Mouse (Mus musculus): ENCODE data around the gene Slc45a2. TPM values are rescaled to one million over a fixed set of nuclear protein-coding genes. Genes with fewer than 3 reads are reported as not detected.

Slc45a2 gene
- polyA plus RNA-seq, 1 experiment = not detected

DNA sequence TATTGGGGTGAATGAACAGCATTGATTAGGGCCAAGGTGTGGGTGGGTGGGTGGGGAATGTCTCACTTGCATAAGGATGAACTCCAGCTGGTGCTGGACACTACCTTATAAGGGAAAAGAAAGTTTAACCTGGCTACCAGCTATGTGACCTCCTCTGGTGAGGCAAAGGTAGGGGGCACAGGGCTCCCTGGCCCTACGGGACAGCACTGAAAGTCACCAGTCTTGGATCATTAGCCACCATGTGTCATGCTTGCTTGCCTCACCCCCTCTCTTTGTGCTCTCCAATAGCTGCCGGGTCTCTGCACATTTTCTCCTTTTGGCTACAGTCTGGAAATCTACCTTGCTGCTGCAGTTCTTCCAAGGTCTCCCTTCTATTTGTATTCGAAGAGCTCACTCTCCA, 29.7 kb downstream of the Slc45a2 start:
- Histone ChIP-seq H3K4me3 (ENCODE audit: insufficient read depth, low read depth, low read length) (no peak overlapping the region), H3K27ac (ENCODE audit: insufficient read depth, low read depth, low read length) (no peak overlapping the region), H3K4me1 (ENCODE audit: control insufficient read depth, insufficient read depth, low read length) (peaks cover 5% of the 10 kb centered on the region)
- WGBS = 84% methylated on average over 3 of the region's 3 CpGs
- TF ChIP-seq POLR2A (IDR thresholded peaks at IDR 0.05; ENCODE audit: insufficient read depth, low read depth, low read length) (no peak), CTCF (IDR thresholded peaks at IDR 0.05; ENCODE audit: insufficient read depth, low read depth, low read length) (no peak)

DNA sequence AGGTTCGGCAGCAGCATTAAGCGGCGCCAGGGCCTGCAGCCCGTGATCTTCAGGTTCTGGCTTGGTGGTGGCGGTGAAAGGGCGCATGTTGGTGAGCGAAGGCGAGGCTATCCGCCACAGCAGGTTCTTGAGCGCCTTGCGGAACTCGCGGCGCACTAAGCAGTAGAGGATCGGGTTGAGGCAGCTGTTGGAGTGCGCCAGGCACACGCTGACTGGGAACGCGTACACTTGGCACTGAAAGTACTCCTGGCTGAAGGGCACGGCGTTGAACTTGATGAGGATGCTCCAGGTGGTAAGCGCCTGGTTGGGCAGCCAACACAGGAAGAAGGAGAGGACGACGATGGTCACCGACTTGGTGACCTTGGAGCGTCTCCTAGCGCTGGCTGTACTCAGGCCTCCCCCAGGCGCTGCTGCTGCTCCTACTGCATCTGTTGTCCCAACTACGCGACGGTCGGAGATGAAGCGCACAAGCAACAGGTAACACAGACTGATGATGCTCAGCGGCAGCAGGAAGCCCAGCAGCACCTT, 35.5 kb downstream of the Slc45a2 start:
- 5% methylated on average over 34 of the region's 34 CpGs for WGBS
- Histone ChIP-seq H3K4me1 (ENCODE audit: control insufficient read depth, insufficient read depth, low read length) (peaks cover 20% of the 10 kb centered on the region), H3K4me3 (ENCODE audit: insufficient read depth, low read depth, low read length) (peak overlapping the region; percentile 27; the same call in 1 of the 2 replicates), H3K27ac (ENCODE audit: insufficient read depth, low read depth, low read length) (no peak overlapping the region)
- TF ChIP-seq POLR2A (IDR thresholded peaks at IDR 0.05; ENCODE audit: insufficient read depth, low read depth, low read length) = no peak

DNA sequence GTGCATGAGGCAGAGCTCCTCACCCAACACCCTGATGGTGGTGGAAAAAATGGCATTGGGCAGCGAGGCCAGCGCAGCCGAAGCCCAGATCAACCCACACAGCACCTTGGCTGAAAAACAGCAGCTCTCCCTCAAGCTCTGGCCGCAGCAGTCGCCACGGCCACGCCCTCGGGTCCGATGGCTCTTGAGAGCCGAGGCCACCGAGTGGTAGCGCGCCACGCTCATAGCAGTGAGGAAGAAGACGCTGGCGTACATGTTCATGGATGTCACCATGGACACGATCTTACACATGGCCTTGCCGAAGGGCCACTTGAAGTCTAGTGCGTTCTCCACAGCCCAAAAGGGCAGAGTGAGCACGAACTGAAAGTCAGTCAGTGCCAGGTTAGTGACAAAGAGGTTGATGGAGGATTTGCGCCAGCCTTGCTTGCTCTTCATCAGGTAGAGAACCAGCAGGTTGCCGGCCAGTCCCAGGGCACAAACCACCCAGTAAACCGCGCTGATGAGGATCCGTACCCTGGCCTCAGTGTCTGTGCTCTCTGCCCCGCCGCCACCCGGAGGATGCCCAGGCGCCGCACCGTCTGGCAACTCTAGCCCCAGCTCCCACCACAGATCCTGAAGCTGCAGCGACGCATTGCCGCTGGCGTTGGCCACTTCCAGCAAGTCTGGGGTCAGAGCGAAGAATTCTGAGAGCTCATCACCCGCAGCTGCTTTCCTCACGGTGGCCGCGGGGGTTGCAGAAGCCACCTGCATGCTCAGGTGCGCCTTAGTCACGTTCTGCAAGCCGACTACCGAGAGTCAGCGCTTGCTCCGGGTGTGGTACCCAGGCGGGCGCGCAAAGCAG, 36.2 kb downstream of the Slc45a2 start:
- Histone ChIP-seq H3K4me1 (ENCODE audit: control insufficient read depth, insufficient read depth, low read length) (peaks cover 20% of the 10 kb centered on the region), H3K4me3 (ENCODE audit: insufficient read depth, low read depth, low read length) (peak overlapping the region; percentile 27), H3K27ac (ENCODE audit: insufficient read depth, low read depth, low read length) (no peak overlapping the region)
- TF ChIP-seq CTCF (IDR thresholded peaks at IDR 0.05; ENCODE audit: insufficient read depth, low read depth, low read length) (no peak), POLR2A (IDR thresholded peaks at IDR 0.05; ENCODE audit: insufficient read depth, low read depth, low read length) (no peak)
- WGBS = 2% methylated on average over 49 of the region's 49 CpGs

DNA sequence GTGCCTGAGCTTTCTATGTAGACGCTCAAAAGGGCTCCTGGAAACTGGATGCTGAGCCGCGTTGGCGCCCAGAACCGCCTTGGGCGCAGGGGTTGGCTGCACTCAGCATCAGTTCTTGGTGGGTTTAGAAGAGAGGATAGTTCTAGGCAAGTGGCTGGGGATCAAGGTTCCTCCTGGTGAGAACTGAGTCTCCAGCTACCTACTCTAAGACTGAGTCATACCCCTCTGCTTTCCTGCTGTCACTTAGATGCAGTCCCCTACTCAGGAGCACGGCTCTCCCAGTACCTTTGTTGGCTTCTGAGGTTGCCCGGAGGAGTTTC, 36.8 kb downstream of the Slc45a2 start:
- peak overlapping the region; percentile 31 for H3K4me3 ChIP-seq (ENCODE audit: insufficient read depth, low read depth, low read length)
- WGBS = 2% methylated on average over 8 of the region's 8 CpGs
- H3K4me1 ChIP-seq (ENCODE audit: control insufficient read depth, insufficient read depth, low read length) = peaks cover 20% of the 10 kb centered on the region
- no peak overlapping the region for H3K27ac ChIP-seq (ENCODE audit: insufficient read depth, low read depth, low read length)
- no peak for TF ChIP-seq CTCF (IDR thresholded peaks at IDR 0.05; ENCODE audit: insufficient read depth, low read depth, low read length)
- TF ChIP-seq POLR2A (IDR thresholded peaks at IDR 0.05; ENCODE audit: insufficient read depth, low read depth, low read length) = no peak

DNA sequence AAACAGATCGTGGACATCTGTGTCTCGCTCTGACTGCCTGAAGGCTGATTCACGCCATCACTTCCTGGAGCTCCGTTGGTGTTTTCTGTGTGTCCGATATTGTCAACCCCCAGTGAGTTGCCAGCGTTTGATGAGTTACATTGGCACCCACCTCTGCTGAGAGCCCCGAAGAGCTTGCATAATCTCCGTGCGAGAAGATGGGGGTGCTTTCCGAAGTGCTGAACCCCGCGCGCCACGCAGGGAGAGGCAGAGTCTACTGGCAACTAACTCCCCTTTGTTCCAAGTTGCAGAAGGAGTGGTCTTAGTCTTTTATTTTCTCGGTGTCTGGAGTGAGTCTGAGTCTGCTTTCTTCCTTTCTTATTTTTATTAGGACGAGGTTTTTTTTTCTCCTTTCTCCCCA, 37.2 kb downstream of the Slc45a2 start, which contains the start of gene Rxfp3:
Gene Rxfp3, minus strand, starts transcription at position 281 of the 400 bp plus-strand sequence.
- H3K4me1 ChIP-seq (ENCODE audit: control insufficient read depth, insufficient read depth, low read length) = peaks cover 20% of the 10 kb centered on the region
- H3K4me3 ChIP-seq (ENCODE audit: insufficient read depth, low read depth, low read length) = peak within 1 kb of the TSS; percentile 31
- no peak within 1 kb of the TSS for H3K27ac ChIP-seq (ENCODE audit: insufficient read depth, low read depth, low read length)
- WGBS = 2% methylated on average over 16 of the region's 16 CpGs
- no peak for TF ChIP-seq CTCF (IDR thresholded peaks at IDR 0.05; ENCODE audit: insufficient read depth, low read depth, low read length)
- no peak for TF ChIP-seq POLR2A (IDR thresholded peaks at IDR 0.05; ENCODE audit: insufficient read depth, low read depth, low read length)

DNA sequence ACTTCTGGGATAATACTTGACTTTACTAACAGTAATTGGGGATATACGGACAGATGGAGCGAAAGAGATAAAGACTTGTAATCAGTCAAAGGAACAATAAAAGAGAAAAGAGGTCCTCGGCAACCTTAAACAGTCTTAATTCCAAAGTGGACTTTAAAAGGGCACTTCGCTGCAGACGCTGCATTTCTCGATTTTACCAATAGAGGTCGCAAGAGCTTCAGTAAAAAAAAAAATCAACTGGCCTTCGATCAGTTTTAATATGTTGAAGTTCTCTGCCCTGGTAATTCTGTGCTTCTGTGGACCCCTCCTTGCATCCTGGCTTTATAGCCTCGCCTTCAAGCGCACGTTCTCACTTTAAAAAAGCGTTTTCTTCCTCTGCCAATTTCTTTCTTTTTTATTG, 38.0 kb downstream of the Slc45a2 start:
- Histone ChIP-seq H3K4me3 (ENCODE audit: insufficient read depth, low read depth, low read length) (no peak overlapping the region), H3K4me1 (ENCODE audit: control insufficient read depth, insufficient read depth, low read length) (peaks cover 20% of the 10 kb centered on the region), H3K27ac (ENCODE audit: insufficient read depth, low read depth, low read length) (no peak overlapping the region)
- WGBS = 2% methylated on average over 12 of the region's 12 CpGs
- TF ChIP-seq POLR2A (IDR thresholded peaks at IDR 0.05; ENCODE audit: insufficient read depth, low read depth, low read length) = no peak
- no peak for TF ChIP-seq CTCF (IDR thresholded peaks at IDR 0.05; ENCODE audit: insufficient read depth, low read depth, low read length)

DNA sequence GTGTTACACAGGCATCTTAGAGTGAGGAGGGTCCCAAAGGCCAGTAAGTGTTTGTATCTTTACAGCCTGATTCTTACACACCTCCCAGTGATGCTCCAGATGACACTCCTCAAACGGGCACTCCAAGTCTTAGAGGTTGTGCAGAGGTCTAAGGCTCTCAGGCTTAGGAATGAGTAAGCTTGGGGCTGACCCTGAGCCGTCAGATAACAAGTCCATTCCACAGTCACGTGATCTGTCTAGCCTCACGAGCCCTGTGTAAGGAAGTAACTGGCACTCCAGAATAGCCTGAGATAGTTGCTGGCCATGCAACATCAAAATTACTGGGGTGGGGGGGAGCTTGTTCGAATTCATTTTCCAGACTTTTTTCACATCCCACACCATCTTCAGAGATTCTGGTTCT, 39.5 kb downstream of the Slc45a2 start:
- no peak overlapping the region for H3K27ac ChIP-seq (ENCODE audit: insufficient read depth, low read depth, low read length)
- peaks cover 20% of the 10 kb centered on the region for H3K4me1 ChIP-seq (ENCODE audit: control insufficient read depth, insufficient read depth, low read length)
- H3K4me3 ChIP-seq (ENCODE audit: insufficient read depth, low read depth, low read length) = no peak overlapping the region
- WGBS = 79% methylated on average over 5 of the region's 5 CpGs
- TF ChIP-seq CTCF (IDR thresholded peaks at IDR 0.05; ENCODE audit: insufficient read depth, low read depth, low read length) (no peak), POLR2A (IDR thresholded peaks at IDR 0.05; ENCODE audit: insufficient read depth, low read depth, low read length) (no peak)

DNA sequence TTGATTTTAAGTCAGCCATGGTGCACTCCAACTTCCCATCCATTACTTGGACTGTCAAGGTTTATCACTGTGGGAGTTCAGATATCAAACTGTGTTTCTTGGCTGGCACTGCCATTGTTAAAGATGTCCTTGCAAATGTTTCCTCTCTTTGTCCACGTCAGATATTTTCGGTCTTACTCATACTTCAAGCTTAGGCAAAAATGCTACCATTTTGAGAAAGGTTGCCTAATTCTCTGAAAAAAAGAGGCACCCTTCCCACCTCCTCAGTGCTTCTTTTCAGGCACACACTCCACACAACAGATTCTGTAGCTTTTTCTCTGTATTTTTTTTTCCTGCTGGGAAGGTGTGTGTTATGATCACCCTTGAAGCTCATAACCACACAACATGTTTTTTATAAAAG, 40.7 kb downstream of the Slc45a2 start:
- 95% methylated on average over 2 of the region's 2 CpGs for WGBS
- Histone ChIP-seq H3K27ac (ENCODE audit: insufficient read depth, low read depth, low read length) (no peak overlapping the region), H3K4me3 (ENCODE audit: insufficient read depth, low read depth, low read length) (no peak overlapping the region), H3K4me1 (ENCODE audit: control insufficient read depth, insufficient read depth, low read length) (peaks cover 14% of the 10 kb centered on the region)
- TF ChIP-seq POLR2A (IDR thresholded peaks at IDR 0.05; ENCODE audit: insufficient read depth, low read depth, low read length) (no peak), CTCF (IDR thresholded peaks at IDR 0.05; ENCODE audit: insufficient read depth, low read depth, low read length) (no peak)

DNA sequence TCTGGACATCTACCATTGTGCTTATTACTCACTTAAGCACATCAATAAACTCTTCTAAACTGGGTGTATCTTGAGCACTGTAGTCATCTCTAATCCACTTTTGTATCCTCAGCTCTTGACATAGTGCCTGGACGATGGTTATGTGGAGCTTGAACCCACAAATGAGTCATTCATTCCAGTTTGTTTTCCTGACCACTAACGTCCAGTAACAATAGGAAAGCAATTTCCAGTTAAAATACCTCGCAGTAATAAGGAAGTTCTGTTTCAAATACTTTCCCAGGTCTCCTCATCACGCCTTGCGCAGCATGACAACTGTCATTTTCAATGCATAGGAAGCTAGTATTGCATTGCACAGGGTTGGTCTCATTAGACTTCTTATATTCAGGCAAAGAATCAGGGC, 42.3 kb downstream of the Slc45a2 start:
- Histone ChIP-seq H3K4me3 (ENCODE audit: insufficient read depth, low read depth, low read length) (no peak overlapping the region), H3K4me1 (ENCODE audit: control insufficient read depth, insufficient read depth, low read length) (no peaks in the 10 kb centered on the region), H3K27ac (ENCODE audit: insufficient read depth, low read depth, low read length) (no peak overlapping the region)
- no peak for TF ChIP-seq CTCF (IDR thresholded peaks at IDR 0.05; ENCODE audit: insufficient read depth, low read depth, low read length)
- TF ChIP-seq POLR2A (IDR thresholded peaks at IDR 0.05; ENCODE audit: insufficient read depth, low read depth, low read length) = no peak
- WGBS = 85% methylated on average over 5 of the region's 5 CpGs

Measured in olfactory bulb, adult 2 months (tissue).